Mouse (Mus musculus): ENCODE measurements around the gene Cox8c.

Gene Cox8c

DNA sequence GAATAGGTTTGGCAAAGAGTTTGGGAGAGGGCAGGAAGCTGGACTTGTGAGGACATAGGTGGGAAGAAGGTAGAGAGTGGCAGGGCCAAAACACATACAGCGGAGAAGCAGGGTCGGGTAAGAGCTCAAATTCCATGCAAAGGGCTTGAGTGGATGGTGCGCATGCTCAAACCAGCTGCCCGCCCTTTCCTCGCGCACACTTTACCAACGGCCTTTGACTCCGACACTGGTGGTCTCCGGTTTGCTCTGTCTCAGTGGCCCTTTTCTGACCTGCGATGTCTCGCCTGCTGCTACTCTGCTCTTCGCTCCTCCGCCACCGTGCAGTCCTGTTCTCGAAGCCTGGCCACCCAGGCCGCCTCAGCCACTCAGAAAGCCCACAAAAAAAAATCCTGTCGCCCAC, at the start of gene Cox8c:
Gene Cox8c, plus strand, starts transcription at position 226 of the 400 bp plus-strand sequence.
- no peak for DNase-seq (ENCODE audit: low read depth)

DNA sequence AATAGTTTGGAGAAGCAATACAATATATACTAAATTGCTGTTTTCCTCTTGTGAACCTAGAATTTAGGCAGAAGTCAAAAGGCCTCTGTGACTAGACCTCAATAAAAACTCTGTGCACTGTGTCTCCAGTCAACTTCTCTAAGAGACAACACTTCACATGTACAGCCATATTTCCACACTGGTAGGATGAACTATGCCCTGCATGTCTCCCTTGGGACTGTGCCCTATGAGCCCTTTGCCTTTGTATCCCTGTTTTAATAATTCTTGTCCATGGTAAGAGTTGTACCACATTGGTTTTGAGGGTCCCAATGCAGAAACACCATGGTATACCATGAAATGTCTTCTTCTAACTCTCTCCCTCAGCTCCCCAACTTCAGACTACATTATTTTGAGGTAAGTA, 38.3 kb upstream of the Cox8c start:
- DNase-seq (ENCODE audit: low read depth), result no peak

DNA sequence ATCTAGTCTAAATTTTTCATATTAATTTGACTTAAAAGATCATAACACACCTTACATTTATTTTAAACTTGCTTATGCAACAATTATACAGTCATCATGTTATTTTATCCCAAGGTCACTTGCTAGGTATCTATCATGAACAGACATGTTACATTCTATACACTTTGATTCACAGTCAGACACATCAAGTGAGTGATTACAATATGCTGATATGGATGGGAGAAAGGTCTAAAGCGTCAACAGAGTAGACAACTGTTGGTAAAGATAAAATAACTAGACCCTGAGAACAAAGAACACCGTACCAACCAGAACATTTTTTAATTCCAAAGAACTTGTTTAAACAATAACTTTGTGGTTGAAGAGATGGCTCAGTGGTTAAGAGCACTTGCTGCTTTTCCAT, 29.3 kb upstream of the Cox8c start:
- no peak for DNase-seq (ENCODE audit: low read depth)

DNA sequence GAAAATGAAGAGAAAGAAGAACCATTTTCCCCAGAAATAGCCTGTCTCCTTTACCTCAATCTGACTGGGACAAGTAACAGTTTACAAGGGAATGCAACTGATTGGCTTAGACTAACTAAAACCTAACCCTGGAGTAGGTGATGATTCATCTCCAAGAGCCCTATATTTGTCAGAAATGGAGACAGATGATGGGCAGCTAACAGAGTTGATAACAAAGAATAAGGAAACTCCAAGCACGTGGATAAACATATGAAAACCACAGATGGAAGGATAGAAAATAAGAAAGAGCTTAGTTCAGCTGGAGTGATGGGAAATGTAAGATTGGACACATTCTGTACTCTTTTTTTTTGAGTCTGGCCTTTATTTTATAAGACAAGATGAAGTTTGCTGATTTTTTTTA, 28.6 kb upstream of the Cox8c start:
- DNase-seq (ENCODE audit: low read depth), result peak; percentile 73

DNA sequence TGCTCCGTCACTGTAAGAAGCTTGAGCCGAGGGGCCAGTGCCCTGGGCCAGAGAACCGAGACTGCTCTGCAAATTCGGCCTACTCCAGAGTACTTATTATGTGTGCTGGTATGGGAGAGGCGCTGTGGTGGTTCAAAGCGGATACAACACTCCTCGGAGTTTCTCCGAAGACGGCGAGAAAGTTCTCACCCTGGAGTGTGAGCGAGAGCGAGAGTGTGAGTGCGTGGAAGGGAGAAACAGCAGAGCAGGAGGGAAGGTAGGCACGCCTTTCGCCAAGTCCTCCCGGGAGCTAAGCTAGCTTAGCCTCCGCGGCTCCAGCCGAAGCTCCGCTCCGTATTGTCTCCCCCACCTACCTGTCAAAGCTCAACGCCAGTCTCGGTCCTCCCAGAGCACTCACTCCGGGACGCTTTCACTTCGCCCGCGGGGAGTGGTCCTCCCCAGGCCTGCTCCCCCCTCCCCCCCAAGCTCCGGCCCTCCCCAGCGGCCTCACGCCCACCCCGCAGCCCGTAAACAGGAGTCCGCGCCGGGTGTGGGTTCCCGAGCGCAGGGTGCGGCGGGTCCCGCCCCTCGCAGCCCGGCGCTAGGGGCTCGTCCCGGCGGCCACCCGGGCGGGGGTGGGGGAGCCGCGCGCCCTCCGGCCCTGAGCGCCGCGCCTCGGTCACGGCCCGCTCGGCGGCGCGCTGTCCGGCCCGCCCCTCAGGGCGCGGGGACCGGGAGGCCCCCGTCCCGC, 21.6 kb upstream of the Cox8c start:
- DNase-seq (ENCODE audit: low read depth), result peak; percentile 62

DNA sequence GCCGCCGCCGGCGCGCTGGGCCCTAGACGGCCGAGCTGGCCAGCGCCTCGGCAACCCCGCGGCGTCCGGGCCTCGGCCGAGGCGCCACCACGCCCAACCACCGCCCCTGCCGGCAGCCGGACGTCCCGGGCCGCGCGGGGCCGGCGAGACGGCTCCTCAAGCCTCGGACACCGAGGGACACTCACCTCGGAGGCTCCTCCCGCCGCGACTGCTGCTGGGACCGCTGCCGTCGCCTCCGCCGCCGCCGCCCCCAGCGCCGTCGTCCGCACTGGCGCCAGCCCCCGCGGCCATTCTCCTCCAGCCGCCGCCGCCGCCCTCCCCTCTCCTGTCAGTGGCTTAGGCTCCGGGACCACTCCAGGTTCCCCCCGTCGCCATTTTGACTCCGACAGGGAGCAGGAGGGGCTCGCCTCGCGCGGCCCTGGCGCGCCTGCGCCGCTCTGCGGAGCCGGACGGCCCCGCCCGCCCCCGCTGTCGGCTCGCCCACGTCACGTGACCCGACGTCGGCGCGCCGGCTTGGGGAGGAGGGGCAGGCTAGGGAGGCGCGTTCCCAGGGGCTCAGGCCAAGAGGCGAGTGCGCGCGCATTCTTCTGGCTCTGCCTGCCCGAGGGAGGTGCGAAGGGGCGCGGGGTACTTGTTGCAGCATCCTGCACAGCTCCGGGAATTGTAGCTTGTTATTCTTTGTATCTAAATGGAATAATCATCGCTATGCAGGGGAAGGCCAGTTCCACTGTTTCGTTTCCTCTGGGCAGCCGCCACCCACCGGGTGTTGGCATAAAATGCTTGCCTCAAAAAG, 20.9 kb upstream of the Cox8c start, which contains the start of gene Btbd7:
Gene Btbd7, minus strand, starts transcription at position 441 of the 793 bp plus-strand sequence.
- DNase-seq (ENCODE audit: low read depth), result peak; percentile 91

DNA sequence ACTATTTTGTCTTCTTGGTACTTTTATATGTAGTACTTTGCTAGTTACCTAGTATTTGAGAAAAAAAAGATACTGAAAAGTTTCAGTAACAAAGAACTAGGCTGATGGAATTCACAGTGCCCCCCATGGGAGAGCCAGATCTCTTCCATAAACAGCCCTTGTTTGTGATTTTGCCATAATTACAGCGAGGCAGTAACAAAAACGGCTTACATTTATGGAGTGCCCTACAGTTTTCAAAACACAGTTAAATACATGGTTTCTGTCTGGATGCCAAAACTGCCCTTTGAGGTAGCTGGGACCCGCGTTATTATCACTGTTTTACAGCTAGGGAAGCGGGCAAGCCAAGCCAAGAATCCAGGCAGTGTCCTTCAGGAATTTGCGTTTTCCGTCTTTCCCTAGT, 20.2 kb upstream of the Cox8c start:
- no peak for DNase-seq (ENCODE audit: low read depth)

DNA sequence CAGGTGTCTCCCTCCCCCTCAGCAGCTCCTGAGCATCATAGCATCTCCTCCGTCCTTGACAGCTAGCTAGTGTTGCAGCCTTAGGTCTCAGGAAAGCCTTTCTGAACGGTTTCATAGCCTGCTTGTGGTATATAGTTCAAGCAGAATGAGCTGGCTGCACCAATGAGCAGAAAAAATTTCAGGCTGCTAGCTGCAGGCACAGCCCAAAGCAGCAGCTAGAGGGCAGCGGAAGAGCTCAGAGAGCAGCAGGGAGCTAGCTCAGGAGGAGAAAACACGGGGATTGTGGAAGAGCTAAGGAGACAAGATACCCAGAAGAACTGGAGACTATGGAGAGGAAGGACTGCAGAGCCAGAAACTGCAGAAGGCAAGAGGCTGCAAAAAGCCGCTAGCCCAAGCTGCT, 13.4 kb upstream of the Cox8c start:
- DNase-seq (ENCODE audit: low read depth), result peak; percentile 35

DNA sequence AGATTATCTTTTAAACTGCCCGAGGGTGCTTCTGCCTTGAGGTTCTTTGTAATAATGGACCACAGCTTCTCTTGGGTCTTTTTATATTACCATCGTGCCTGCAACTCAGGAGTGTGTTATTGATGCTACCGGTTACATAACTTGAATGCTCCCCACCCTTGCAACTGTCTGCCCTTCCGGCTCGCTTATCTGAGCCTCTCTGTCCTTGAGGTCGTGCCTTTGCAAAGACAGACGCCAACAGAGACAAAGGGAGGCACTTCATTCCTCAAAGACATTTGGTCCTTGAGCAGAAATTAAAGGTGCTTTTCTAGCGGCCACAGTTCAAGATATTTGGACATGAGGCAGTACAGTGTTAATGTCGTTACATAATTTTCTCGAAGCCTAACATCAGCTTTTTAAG, 11.8 kb upstream of the Cox8c start:
- DNase-seq (ENCODE audit: low read depth), result no peak

DNA sequence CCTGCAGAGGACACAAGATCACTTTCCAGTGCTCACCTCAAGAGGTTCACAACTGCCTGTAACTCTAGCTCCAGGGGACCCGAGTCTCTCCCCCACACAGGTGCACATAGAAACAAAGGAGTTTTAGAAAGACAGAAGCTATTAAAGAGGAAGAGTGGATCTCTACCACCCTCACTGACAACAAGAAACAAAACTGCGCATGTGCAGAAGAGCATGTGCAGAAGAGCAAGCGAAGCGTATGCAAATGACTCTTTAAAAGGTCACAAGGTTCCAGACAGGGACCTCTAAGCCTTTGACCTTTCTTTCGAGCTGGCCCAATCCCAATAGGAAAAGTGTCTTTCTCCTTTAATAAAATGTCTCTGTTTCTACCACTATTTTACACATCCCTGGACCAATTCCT, 10.5 kb upstream of the Cox8c start:
- DNase-seq (ENCODE audit: low read depth), result no peak

DNA sequence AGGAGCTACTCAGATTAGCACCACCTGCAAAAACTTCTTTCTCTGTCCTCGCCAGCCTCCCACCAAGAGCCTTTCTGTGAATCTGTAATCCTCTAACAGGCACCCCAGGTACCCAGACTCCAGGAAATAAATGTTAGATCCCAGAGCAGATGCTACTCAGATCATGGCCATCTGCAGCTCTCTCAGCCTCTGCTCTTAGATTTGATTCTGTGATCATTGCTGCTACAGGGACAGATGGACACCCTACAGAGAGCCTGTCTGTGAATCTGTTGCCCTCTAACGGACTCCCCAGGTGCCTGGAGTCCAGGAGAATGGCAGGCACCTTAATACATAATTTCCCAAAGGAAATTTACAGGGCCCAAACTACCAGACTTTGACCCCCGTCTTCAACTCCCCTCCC, 9.1 kb downstream of the Cox8c start:
- DNase-seq (ENCODE audit: low read depth), result no peak

DNA sequence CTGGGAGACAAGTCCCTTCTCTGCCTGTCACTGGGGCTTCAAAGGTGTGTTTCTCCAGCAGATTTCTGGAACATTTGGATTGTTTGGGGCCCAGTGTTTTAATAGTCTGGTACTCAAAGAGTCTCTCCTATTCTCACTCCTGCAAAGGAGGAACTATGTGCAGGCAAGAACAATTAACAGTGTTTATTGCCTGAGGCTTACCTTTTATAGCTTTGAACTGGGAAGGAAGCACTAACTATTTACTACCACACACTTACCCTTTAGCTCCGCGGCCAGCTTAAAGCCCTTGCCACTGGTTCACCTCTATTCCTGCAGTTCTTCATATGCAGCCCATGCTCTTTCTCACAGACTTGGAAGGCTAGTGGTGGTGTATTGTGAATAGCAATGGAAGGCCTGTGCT, 17.0 kb downstream of the Cox8c start:
- no peak for DNase-seq (ENCODE audit: low read depth)

DNA sequence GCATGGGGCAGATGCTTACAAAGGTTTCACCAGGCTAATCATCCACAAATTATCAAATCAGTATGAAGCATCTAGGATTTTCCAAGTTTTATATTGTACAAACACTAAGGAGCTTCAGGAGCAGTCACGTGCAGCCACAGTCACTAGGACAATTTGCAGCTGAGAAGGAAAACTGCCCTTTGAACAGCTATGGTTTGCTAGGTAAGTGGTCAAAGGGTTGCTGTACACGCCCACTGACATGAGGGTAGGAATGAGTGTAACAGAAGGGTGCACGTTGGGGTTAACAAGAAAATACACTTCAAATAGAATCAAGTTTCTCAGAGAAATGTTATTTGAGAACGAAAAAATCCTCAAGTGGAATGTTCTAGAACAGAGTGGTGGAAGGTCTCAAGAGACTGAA, 30.6 kb downstream of the Cox8c start:
- no peak for DNase-seq (ENCODE audit: low read depth)

DNA sequence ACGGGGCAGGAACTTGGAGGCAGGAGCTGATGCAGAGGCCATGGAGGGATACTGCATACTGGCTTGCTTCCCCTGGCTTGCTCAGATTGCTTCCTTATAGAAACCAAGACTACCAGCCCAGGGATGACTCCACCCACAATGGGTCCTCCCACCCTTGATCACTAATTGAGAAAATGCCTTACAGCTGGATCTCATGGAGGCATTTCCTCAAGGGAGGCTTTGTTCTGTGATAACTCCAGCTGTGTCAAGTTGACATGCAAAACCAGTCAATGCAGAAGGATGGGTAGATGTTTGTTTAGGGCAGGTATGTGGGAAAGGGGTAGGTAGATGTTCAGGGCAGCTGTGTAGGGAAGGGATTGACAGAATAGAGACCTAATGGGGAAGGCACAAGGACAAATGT, 31.2 kb downstream of the Cox8c start:
- no peak for DNase-seq (ENCODE audit: low read depth)

DNA sequence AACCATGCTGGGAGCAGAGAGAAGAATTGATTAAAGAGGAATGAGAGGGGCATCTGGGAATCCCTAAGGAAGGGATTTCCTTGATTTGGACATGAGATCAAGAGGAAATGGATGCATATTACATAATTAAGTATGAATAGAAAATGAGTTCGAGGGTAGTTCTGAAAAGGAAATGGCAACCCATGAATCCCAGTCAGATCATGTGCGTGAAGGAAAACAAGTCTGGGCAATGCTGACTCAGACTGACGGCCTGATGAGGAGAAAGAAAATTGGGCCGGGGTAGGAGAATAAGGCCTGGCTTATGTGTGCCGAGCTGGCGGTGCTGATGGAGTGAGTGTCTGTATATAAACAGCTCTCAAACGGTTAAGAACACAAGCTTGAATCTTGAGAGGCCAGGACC, 31.7 kb downstream of the Cox8c start:
- no peak for DNase-seq (ENCODE audit: low read depth)

DNA sequence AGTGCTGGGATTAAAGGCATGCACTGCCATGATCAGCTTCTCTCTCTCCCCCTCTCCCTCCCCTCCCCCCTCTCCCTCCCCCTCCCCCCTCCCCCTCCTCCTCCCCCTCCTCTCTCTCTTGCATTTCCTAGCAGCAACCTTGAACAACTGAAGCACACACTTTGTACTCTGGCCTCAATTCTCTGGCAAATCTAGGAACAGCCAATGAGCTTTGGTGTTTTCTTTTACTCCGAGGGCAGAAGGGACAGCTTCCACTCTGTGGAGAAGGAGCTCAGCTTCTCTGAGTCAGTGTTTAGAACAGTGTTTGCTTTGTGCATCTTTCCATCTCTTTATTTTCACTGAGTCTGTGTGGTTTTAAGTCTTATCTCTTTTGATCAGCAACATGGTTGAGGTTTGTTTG, 36.8 kb downstream of the Cox8c start:
- peak; percentile 30 for DNase-seq (ENCODE audit: low read depth)

DNA sequence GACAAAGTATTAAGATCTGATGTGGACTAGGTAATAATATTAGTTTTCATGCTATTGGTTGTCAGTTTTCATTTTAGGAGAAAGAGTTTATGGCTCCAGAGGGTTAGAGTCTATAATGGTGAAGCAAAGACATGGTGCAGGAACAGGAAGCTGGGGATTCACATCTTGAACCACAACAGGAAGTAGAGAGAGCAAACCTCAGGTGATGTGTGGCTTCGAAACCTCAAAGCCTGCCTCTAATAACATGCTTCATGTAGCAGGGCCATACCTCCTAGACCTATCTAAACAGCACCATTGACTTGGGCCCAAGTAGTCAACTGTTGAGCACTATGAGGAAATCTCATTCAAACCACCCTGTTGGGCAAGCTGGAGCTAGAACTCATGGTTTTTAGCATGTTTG, 46.5 kb downstream of the Cox8c start:
- DNase-seq (ENCODE audit: low read depth), result peak; percentile 10

DNA sequence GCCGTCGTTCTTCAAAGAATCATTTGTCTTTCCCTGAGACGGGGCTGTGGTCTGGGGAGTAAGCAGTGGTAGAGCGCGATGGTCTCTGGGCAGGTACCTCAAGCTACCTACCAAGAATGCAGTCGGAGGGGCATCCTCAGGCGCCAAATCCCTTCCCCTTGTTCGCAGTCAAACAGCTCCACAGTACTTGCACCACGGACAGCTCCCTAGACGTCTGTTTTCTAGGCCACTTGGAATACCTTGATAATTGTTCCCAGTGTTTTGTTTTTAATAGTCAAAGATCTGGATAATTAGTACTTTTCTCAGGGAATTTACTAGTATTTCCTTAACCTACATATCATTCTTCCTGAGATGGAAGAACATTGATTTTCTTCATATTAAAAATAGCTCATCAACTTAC, 48.7 kb downstream of the Cox8c start:
- DNase-seq (ENCODE audit: low read depth), result no peak

DNA sequence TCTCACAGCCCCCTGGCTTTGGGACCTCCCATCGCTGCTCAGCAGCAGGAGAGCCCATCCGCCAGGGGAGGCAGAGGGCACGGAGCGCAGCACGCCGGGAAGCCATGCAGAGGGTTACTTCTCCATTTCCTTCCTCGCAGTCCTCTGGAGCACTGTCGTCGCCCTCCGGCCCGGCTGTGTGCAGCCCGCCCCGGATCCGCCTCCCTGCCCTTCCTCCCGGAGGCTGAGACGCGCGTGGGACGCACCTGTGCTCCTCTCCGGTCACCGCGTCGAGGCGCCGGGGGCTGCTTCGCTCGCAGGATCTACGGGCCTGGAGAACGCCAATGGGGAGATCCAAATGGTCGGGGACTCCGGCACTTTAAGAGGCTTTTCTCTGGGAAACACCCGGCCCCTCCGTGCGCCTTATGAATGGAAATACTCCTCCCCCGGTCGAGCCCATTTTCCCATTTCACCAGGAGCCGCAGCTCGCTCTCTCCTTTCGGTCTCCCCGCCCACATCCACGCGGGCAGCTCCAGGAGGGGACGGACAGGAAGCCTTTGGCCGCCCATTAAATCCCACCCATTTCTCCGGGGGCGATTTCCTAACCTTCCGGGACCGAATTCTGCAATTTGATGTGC, 49.8 kb downstream of the Cox8c start, which contains the start of gene Unc79:
Gene Unc79, plus strand, starts transcription at position 82 of the 617 bp plus-strand sequence.
- DNase-seq (ENCODE audit: low read depth), result no peak

DNA sequence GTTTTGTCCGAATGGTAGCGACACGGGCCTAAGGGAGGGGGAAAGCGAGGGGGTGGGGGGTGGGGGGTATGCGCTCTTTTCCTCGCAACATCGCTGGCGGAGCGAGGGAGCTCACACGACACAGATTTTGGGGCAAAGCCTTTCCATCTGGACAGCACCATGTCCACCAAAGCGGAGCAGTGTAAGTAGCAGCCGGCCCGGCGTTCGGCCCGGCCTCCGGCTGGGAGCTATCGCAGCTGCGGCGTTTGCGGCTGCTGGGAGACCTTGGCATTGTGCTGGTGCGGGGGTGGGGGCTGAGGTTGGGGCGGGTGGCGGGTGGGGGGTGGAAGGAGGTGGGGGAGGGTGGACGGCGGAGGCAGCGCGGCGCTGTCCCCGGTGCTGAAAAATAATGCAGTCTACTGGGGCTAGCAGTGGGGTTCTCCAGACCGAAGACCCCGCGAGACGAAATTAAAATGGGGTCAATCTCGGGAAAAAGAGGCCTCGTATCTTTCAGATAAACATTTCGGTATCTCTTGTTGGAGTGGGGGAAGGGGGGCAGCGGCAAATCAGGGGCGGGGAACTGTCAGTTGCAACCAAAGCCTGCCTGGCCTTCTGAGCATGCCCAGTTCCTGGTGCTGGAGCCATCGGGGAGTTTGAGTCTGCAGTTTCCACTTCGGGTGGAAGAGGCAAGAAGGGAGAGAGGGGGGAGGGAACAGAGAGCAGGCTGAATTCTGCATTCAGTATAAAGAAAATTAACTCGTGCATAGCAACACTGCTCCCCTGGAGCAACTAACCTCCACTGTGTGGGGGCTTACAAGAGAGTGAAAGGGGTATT, 50.5 kb downstream of the Cox8c start:
- no peak for DNase-seq (ENCODE audit: low read depth)
